Mouse (Mus musculus) liver, embryonic 16.5 days (tissue): ENCODE measurements around the gene Cfl1. TPM values are rescaled to one million over a fixed set of nuclear protein-coding genes. Genes with fewer than 3 reads are reported as not detected.

Experiments
- ATAC-seq: fragments of 200-750 bp; cut with Nextera tagmentation; 2 replicates; pipeline ENCODE4 v1.8.0; 2017; ENCODE audit warnings: low read depth, mild to moderate bottlenecking, moderate number of reproducible peaks, moderate library complexity
- H3K27ac ChIP-seq: fragments of 300-500 bp; sonication (generic); 2 replicates; pipeline ENCODE4 v1.5.1; 2014; ENCODE audit warnings: mild to moderate bottlenecking, low read length
- H3K27me3 ChIP-seq: fragments of 300-500 bp; sonication (generic); 2 replicates; pipeline ENCODE4 v1.6.1; 2014; ENCODE audit warnings: low read depth, low read length, mixed read lengths; ENCODE audit not compliant: control insufficient read depth, insufficient read depth
- H3K36me3 ChIP-seq: fragments of 300-500 bp; sonication (generic); 2 replicates; pipeline ENCODE4 v1.6.1; 2014; ENCODE audit warnings: mild to moderate bottlenecking; ENCODE audit not compliant: control insufficient read depth, insufficient read depth
- H3K4me1 ChIP-seq: fragments of 300-500 bp; sonication (generic); 2 replicates; pipeline ENCODE4 v1.6.1; 2014; ENCODE audit warnings: low read depth, low read length, mixed read lengths; ENCODE audit not compliant: control insufficient read depth
- H3K4me2 ChIP-seq: fragments of 300-500 bp; sonication (generic); 2 replicates; pipeline ENCODE4 v1.6.1; 2014; ENCODE audit warnings: low read depth, low read length, mixed read lengths
- H3K4me3 ChIP-seq: fragments of 300-500 bp; sonication (generic); 2 replicates; pipeline ENCODE4 v1.5.1; 2014; ENCODE audit warnings: low read depth, mild to moderate bottlenecking, low read length
- H3K9ac ChIP-seq: fragments of 300-500 bp; sonication (generic); 2 replicates; pipeline ENCODE4 v1.6.1; 2014; ENCODE audit warnings: low read depth, low read length
- H3K9me3 ChIP-seq: fragments of 300-500 bp; sonication (generic); replicated peaks from 2 replicates; pipeline ENCODE4 v1.6.1; 2016; ENCODE audit warnings: low read length; ENCODE audit not compliant: control insufficient read depth
- WGBS: fragments of 180-500 bp; shearing (Covaris S2); extraction: QIAGEN DNeasy Blood & Tissue Kit; methylation state at CpG from one replicate; pipeline ENCODE4 v1.1.7; 2014; ENCODE audit not compliant: insufficient replicate concordance; 5-methylcytosine and 5-hydroxymethylcytosine counted together
- polyA plus RNA-seq: library from polyadenylated mRNA; unstranded; fragments of >200 nt; fragmentation: Nextera tagmentation; extraction: Ambion mirVana; gene quantifications from 2 replicates; pipeline ENCODE4 v1.2.1, GENCODE M21; 2015

Cfl1 gene
- polyA plus RNA-seq, 1 experiment from 2014 or later = 930 TPM

GRCm38 (mm10) chr19:5461411-5461810 is 28.8 kb upstream of the Cfl1 start:
- no peak overlapping the region for H3K9ac ChIP-seq
- no peak overlapping the region for H3K27ac ChIP-seq
- 75% methylated on average over 6 of the region's 6 CpGs for WGBS
- no peak for ATAC-seq
- no peaks in the 10 kb centered on the region for H3K36me3 ChIP-seq
- no peak overlapping the region for H3K4me3 ChIP-seq
- peak overlapping the region; percentile 92 for H3K4me2 ChIP-seq
- H3K27me3 ChIP-seq = no peaks in the 10 kb centered on the region
- H3K9me3 ChIP-seq = no peaks in the 10 kb centered on the region
- H3K4me1 ChIP-seq = peaks cover 24% of the 10 kb centered on the region

DNA sequence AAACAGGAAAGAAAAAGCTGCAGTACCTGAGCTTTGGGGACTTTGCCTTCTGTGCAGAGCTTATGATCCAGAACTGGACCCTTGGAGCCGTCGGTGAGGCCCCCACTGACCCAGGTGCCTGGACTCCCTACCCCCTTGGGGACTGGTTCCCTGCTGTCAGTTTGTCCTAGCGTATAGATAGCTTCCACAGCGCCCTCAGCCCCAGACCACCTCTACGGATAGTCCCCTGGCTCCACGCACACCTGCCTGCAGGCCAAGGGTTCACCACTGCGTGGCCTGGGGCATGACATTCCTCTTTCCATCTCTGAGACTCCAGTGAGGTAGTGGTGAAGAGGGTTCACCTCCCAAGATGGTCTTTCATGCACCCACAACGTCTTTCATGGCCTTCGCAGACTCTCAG is 27.0 kb upstream of the Cfl1 start:
- Histone ChIP-seq H3K4me3 (no peak overlapping the region), H3K9ac (no peak overlapping the region), H3K27ac (no peak overlapping the region), H3K9me3 (no peaks in the 10 kb centered on the region), H3K27me3 (no peaks in the 10 kb centered on the region), H3K4me1 (peaks cover 10% of the 10 kb centered on the region), H3K4me2 (no peak overlapping the region), H3K36me3 (no peaks in the 10 kb centered on the region)
- WGBS = 82% methylated on average over 9 of the region's 9 CpGs
- no peak for ATAC-seq

DNA sequence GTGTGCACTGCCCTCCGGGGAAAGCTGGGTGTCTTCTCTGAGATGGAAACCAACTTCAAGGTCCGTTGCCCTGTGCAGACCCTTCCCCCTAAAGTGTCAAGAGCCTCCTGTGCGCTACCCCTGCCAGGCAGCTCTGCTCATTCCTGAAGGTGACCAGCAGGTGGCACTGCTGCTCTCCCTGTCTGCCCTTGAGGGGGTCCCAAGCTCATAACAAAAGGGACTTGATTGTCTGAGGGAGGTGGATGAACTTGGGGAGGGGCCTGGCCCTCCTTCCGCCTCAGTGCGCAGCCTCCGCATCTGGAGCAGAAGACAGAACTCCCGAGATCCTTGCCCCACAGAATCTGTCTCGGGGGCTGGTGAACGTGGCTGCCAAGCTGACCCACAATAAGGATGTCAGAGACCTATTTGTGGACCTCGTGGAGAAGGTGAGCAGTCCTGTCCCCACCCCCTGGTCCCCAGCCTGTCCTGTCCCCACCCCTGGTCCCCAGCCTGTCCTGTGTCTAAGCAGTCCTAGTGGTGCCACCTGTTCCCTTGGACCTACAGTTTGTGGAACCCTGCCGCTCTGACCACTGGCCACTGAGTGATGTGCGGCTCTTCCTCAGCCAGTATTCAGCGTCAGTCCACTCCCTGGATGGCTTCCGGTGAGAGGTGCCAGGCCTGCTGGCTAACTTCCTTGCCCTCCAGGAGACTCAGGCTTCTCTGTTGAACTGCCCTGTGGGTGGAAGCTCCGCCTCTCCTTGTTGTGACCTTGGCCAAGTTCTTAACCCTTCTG is 26.3 kb upstream of the Cfl1 start:
- H3K27me3 ChIP-seq = no peaks in the 10 kb centered on the region
- WGBS = 56% methylated on average over 15 of the region's 15 CpGs
- no peak overlapping the region for H3K4me2 ChIP-seq
- H3K9ac ChIP-seq = no peak overlapping the region
- no peak overlapping the region for H3K4me3 ChIP-seq
- ATAC-seq = no peak
- H3K9me3 ChIP-seq = no peaks in the 10 kb centered on the region
- H3K4me1 ChIP-seq = peaks cover 10% of the 10 kb centered on the region
- no peak overlapping the region for H3K27ac ChIP-seq
- H3K36me3 ChIP-seq = no peaks in the 10 kb centered on the region

DNA sequence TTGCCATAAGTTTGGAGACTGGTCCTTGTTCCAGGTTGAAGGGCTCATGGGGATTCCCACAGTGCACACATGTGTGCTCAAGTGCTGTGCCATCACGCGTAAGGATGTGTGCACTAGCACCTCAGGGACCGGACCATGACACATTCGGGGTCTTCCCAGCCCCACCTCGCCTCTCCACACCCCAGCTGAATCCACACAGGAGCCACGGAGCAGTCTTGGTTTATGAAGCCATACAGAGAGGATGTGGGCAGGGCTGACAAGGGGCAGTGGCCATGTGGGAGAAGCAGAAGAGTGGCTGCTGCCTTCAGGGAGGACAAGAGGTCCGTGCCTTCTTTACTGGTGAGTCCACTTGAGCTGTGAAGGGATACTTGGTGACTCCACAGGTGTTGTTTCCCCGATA is 25.2 kb upstream of the Cfl1 start:
- Histone ChIP-seq H3K9ac (no peak overlapping the region), H3K9me3 (no peaks in the 10 kb centered on the region), H3K27ac (no peak overlapping the region), H3K27me3 (no peaks in the 10 kb centered on the region), H3K4me3 (no peak overlapping the region), H3K4me1 (peaks cover 6% of the 10 kb centered on the region), H3K36me3 (no peaks in the 10 kb centered on the region), H3K4me2 (no peak overlapping the region)
- ATAC-seq = no peak
- 77% methylated on average over 8 of the region's 8 CpGs for WGBS

DNA sequence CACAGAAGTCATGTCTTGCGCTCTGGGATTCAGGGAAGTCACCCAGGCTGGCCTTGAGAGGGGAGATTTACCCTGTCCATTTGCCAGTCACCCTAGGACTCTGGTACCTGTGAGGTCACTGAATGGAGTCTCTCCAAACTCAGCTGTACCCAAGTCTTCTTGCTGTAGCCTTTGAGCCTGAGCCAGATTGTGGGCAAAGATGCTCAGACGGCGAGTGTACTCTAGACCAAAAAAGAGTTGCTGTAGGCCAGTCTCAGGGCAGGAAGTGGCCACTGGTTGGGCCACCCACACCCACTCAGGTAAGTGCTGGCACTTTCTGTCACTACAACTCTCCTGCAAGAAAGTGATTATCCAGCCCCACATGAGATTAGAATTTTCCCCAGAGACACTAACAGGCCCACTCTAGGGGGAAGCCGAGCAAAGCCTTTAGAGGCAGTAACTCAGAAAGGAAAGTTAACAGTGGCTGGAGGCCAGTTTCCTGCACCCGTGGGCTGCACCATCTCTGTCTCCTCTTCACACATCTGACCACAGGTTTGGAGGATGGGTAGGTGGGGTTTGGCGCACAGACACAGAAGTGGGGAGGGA is 23.2 kb upstream of the Cfl1 start:
- no peaks in the 10 kb centered on the region for H3K9me3 ChIP-seq
- no peaks in the 10 kb centered on the region for H3K27me3 ChIP-seq
- no peak overlapping the region for H3K4me2 ChIP-seq
- H3K9ac ChIP-seq = no peak overlapping the region
- 69% methylated on average over 6 of the region's 6 CpGs for WGBS
- H3K27ac ChIP-seq = no peak overlapping the region
- ATAC-seq = no peak
- no peak overlapping the region for H3K4me3 ChIP-seq
- no peaks in the 10 kb centered on the region for H3K4me1 ChIP-seq
- H3K36me3 ChIP-seq = no peaks in the 10 kb centered on the region

GRCm38 (mm10) chr19:5468374-5468773 is 21.9 kb upstream of the Cfl1 start, which contains the start of gene Ctsw:
TSS of gene Ctsw (minus strand) at chr19:5468507.
- Histone ChIP-seq H3K9ac (no peak within 1 kb of the TSS), H3K4me2 (no peak within 1 kb of the TSS), H3K36me3 (no peaks in the 10 kb centered on the region), H3K4me1 (no peaks in the 10 kb centered on the region; the same call in 1 of the 2 replicates), H3K9me3 (no peaks in the 10 kb centered on the region), H3K27me3 (peaks cover 4% of the 10 kb centered on the region), H3K27ac (no peak within 1 kb of the TSS), H3K4me3 (no peak within 1 kb of the TSS)
- no peak for ATAC-seq
- WGBS = 35% methylated on average over 5 of the region's 5 CpGs

DNA sequence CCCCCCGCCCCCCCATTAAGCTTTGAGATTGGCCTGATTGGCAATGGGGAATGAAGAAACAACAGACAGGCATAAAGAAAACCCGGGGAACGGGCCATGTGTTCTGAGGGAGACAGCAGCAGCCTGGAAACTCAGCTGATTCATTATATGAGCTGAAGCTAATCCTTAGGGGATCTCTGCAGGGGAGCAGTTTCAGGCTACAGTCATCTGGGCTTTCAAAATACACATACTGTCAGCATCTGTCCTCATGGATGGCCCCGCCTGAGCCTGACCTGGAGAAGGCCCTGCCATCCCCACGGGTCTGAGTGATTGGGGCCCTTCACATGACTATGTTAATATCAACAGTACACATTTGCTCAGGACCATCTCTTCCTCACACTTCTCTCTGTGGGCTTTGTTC is 18.4 kb upstream of the Cfl1 start:
- no peak overlapping the region for H3K27ac ChIP-seq
- no peaks in the 10 kb centered on the region for H3K9me3 ChIP-seq
- H3K36me3 ChIP-seq = no peaks in the 10 kb centered on the region
- H3K9ac ChIP-seq = no peak overlapping the region
- 50% methylated on average over 5 of the region's 5 CpGs for WGBS
- no peak overlapping the region for H3K4me2 ChIP-seq
- H3K4me3 ChIP-seq = no peak overlapping the region
- ATAC-seq = no peak
- H3K27me3 ChIP-seq = peaks cover 31% of the 10 kb centered on the region
- H3K4me1 ChIP-seq = peaks cover 8% of the 10 kb centered on the region

GRCm38 (mm10) chr19:5472857-5473256 is 17.4 kb upstream of the Cfl1 start:
- H3K9me3 ChIP-seq = no peaks in the 10 kb centered on the region
- no peak overlapping the region for H3K9ac ChIP-seq
- H3K36me3 ChIP-seq = no peaks in the 10 kb centered on the region
- no peak overlapping the region for H3K4me3 ChIP-seq
- H3K27ac ChIP-seq = no peak overlapping the region
- no peak overlapping the region for H3K4me2 ChIP-seq
- H3K27me3 ChIP-seq = peaks cover 31% of the 10 kb centered on the region
- 60% methylated on average over 3 of the region's 3 CpGs for WGBS
- no peak for ATAC-seq
- peaks cover 8% of the 10 kb centered on the region for H3K4me1 ChIP-seq

DNA sequence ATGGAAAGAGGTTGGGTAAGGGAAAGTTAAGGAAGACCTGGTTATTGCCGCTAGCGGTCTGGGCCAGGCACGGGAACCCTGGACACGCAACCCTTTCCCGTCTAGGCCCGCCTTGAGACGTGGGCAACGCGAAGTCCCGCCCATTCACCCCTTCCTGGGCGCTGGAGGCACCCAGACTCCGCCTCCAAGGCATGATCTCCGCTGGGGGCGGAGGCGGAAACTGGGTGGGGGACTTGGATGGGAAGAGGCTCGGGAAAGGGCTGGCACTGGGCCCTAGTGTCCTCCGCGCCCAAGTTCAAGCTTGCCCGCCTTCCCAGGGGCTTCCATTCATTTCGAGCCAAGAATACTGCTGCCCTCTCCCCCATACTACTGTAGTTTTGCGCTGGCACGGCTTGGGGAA is 16.5 kb upstream of the Cfl1 start, which contains the start of gene Efemp2:
TSS of gene Efemp2 (plus strand) at position 235 of the 400 bp plus-strand sequence.
- ATAC-seq = peak; percentile 63
- WGBS = 5% methylated on average over 22 of the region's 22 CpGs
- H3K27ac ChIP-seq = no peak within 1 kb of the TSS

More for the DNA sequence above, 16.5 kb upstream of the Cfl1 start, which contains the start of gene Efemp2:
- H3K27me3 ChIP-seq = peaks cover 31% of the 10 kb centered on the region
- H3K36me3 ChIP-seq = no peaks in the 10 kb centered on the region
- H3K4me3 ChIP-seq = peak within 1 kb of the TSS; percentile 54
- H3K9ac ChIP-seq = peak within 1 kb of the TSS; percentile 53
- peak within 1 kb of the TSS; percentile 69 for H3K4me2 ChIP-seq
- H3K4me1 ChIP-seq = peaks cover 8% of the 10 kb centered on the region
- no peaks in the 10 kb centered on the region for H3K9me3 ChIP-seq
